Mouse (Mus musculus): ENCODE results near the gene Mfap1a. TPM values are rescaled to one million over a fixed set of nuclear protein-coding genes. Genes with fewer than 3 reads are reported as not detected.
"Not testable (repeated sequence)": the region's sequence is repeated elsewhere in the genome, so short reads cannot be mapped to it uniquely, and the experiment has no call there.

Gene Mfap1a
- total RNA-seq (2021): 10 to 100 TPM; 12.8 to 15.7 TPM
- long read RNA-seq, experiment 1, full-length matches to known transcripts: 5 of 5 reads
- long read RNA-seq, experiment 1, partial matches to known transcripts: 0 of 5 reads
- long read RNA-seq, experiment 1, other reads (novel, unspliced or antisense): 0 of 5 reads
- long read RNA-seq, experiment 2, full-length matches to known transcripts: 8 of 13 reads
- long read RNA-seq, experiment 2, partial matches to known transcripts: 1 of 13 reads
- long read RNA-seq, experiment 2, other reads (novel, unspliced or antisense): 4 of 13 reads

GRCm38 (mm10) chr2:121505942-121506882 is at the start of gene Mfap1a, which contains the start of gene Wdr76:
Mfap1a (minus strand) TSS chr2:121506665.
Wdr76 (plus strand) TSS chr2:121506723.
- intact Hi-C loops (cut with DNase I): not testable (repeated sequence)
- DNase-seq: peak; percentile 71 to 73

DNA sequence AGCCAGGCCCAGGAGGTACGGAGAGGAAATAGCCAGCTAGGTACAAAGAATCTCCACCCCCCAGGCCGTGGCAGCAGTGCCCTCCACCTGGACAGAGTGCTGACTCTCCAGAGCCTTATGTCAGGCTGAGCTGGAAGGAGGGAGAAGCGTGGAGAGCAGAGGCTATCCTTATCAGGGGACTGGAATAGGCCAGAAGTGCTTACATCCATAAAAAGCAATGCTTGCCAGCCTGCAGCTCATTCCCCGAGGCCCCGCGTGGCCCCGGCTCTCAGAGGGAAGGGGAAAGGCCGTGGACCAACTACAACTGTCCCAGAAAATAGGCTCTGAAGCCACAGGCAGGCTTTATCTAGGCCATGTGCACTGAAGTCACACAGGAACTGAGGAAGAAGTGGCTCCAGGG is 44.8 kb upstream of the Mfap1a start:
- DNase-seq: no peak
- intact Hi-C loops (cut with DNase I): no loop called here

DNA sequence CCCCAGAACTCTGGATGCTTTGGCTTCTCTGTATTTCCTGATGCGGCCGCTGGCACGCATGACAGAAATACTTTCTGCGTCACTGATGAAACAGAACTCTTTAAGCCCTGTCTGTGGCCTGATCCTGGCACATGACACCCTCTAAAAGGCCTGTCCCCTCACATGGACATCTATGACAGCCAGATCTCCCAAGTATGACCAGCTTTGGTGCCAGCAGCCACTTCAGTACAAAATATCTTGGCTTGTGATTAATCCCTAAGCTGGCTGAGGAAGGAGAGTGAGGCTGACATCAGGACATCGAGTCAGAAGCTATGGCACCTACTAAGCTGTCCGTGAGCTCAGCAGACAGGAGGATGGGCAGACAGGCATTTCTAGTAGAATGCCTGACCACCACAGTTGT is 43.2 kb upstream of the Mfap1a start:
- intact Hi-C loops (cut with DNase I): no loop called here
- no peak for DNase-seq

DNA sequence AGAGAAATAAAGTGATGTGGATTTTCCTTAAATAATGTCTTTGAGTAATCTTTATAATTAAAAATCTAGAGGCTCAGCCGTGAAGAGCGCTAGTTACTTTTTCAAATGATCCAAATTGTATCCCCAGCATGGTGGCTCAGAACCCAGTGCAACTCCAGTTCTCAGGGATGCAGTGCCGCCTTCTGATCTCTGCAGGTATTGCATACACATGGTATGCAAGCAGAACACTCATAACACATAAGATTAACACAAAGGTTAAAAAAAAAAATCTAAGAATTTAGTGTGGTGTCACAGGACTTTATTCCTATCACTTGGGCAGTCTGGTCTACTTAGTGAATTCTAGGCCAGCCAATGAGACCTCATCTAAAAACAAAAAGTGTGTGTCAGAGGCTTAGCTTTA is 38.4 kb upstream of the Mfap1a start:
- no peak for DNase-seq
- intact Hi-C loops (cut with DNase I): no loop called here

DNA sequence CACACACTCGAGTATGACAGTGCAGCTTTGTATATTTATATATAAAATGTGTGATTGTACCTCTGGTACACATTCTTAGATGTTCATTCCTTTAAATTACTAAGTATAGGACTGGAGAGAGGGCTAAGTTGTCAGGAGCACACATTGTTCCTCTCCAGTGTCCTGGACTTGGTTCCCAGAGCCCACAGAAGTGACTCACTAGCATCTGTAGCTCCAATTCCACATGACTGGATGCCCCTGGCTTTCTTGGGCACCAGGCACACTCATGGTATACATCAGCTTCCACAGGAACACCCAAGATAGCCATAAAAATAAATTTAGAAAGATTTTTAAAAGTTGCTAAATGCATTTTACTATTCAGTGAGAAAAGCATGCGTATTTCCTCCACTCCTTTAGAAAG is 18.6 kb upstream of the Mfap1a start:
- intact Hi-C loops (cut with DNase I): no loop called here
- DNase-seq: no peak

- intact Hi-C loops (cut with DNase I): not testable (repeated sequence)
Observed at GRCm38 (mm10) chr2:121522830-121523229, 16.4 kb upstream of the Mfap1a start.

DNA sequence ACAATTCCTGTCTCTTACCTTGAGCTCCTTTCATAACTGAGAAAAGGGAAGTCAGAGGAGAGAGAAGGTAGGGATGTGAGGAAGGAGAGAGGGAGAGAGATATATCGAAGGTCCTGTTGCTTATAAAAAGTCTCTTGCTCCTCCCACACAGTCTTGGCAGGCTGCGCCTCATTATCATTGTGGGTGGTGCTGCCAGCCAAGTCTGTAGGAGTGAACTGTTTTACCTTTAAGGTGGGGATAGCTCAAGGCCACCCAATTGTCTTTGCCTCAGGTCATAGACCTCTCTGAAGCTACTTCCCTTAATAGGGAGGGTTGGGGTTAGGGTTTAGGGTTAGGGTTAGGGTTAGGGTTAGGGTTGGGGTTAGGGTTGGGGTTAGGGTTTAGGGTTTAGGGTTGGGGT is 15.5 kb upstream of the Mfap1a start:
- no peak for DNase-seq
- intact Hi-C loops (cut with DNase I): no loop called here

More at GRCm38 (mm10) chr2:121522830-121523229, 16.4 kb upstream of the Mfap1a start:
- DNase-seq: not testable (repeated sequence)

DNA sequence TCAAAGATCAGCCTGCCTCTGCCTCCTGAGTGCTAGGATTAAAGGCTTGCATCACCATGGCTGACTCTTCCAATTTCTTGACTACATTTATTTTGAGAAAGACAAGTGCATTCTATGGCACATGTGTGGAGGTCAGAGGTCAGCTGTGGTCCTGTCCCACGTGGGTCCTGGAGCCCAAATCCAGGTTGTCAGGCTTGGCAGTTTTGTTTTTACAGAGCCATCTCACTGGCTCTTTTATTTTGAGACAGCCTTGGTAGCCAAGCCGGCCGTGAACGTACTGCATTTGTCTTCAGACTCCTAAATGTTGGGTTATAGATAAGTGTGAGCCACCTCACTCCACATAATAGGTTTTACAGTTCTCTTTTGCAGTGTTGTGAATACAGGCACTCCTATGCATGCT is 12.2 kb upstream of the Mfap1a start:
- DNase-seq; intact Hi-C loops (cut with DNase I): not testable (repeated sequence)

GRCm38 (mm10) chr2:121518106-121518505 is 11.6 kb upstream of the Mfap1a start:
- no peak for DNase-seq

GRCm38 (mm10) chr2:121514211-121514610 is 7.7 kb upstream of the Mfap1a start:
- intact Hi-C loops (cut with DNase I): no loop called here
- no peak for DNase-seq

More at GRCm38 (mm10) chr2:121518106-121518505, 11.6 kb upstream of the Mfap1a start:
- intact Hi-C loops (cut with DNase I): no loop called here

GRCm38 (mm10) chr2:121512991-121513765 is 6.7 kb upstream of the Mfap1a start:
- DNase-seq; intact Hi-C loops (cut with DNase I): not testable (repeated sequence)

DNA sequence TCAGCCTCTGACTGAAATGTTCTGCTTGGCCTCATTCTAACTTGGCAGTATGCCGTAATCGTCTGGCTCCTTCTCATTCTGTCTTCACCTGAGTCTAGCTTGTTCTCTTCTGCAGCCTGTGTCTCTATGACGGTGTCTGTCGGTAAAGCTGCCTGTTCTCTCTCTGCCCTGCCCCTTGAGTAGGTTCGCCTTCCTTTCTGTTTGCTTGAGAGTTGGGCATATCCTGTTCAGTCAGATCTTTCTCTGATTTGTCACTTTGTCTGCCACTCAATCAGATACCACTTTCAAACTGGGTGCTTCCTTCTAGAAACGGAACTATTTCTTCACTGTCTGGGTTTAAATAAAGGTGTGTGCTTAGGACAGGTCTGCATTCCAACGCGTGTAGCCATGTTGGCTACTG is 4.9 kb upstream of the Mfap1a start:
- intact Hi-C loops (cut with DNase I): no loop called here
- DNase-seq: no peak

GRCm38 (mm10) chr2:121509584-121509983 is 3.1 kb upstream of the Mfap1a start:
- intact Hi-C loops (cut with DNase I): no loop called here
- DNase-seq: peak; percentile 57 to 61

DNA sequence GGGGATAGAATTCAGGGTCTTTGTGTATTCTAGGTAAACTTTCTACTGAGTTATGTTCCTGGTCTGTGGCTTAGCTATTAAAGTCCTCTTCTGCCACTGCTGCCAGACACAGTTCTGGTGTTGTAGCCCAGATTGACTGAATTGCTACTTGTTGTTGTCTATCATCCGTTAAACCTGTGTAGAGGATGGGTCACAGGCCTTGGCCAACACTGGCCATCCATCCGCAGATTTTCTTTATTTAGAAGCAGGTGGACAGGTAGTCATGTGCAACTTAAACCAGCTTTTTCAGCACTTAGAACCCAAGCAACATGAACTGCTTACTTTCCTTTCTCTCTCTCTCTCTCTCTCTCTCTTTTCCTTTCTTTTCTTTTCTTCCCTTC is 1.5 kb upstream of the Mfap1a start:
- DNase-seq: no peak
- intact Hi-C loops (cut with DNase I): no loop called here

GRCm38 (mm10) chr2:121507173-121507950 is 897 bp upstream of the Mfap1a start:
- intact Hi-C loops (cut with DNase I): no loop called here

GRCm38 (mm10) chr2:121501550-121501949 is 4.9 kb downstream of the Mfap1a start:
- DNase-seq; intact Hi-C loops (cut with DNase I): not testable (repeated sequence)

More at GRCm38 (mm10) chr2:121507173-121507950, 897 bp upstream of the Mfap1a start:
- no peak for DNase-seq

GRCm38 (mm10) chr2:121484403-121484802 is 22.1 kb downstream of the Mfap1a start:
- DNase-seq; intact Hi-C loops (cut with DNase I): not testable (repeated sequence)

DNA sequence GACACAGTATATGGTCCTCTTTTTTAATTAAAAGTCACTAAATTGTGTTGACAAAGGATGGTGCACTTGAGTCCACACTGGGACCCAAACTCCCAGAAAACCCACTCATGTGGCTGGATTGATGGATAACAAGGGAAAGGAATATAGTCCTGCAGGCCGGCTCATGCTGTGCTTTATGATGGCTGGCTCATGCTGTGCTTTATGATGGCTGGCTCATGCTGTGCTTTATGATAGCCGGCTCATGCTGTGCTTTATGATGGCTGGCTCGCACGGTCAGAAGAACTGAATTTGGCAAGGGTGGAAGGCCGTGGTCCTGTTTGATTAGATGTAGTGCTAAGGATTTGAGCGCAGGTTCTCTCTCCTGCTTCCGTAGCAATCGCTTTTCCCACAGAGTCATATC is 22.9 kb downstream of the Mfap1a start:
- intact Hi-C loops (cut with DNase I): no loop called here
- DNase-seq: no peak

- DNase-seq; intact Hi-C loops (cut with DNase I): not testable (repeated sequence)
Observed at GRCm38 (mm10) chr2:121480916-121481315, 25.5 kb downstream of the Mfap1a start.

- intact Hi-C loops (cut with DNase I): no loop called here
- no peak for DNase-seq
Observed at GRCm38 (mm10) chr2:121480498-121480897, 26.0 kb downstream of the Mfap1a start.

Data from gastrocnemius, postnatal 36 days (tissue).